Mouse (Mus musculus): ENCODE data around the gene Eno1.
"Not testable (repeated sequence)": the region's sequence is repeated elsewhere in the genome, so short reads cannot be mapped to it uniquely, and the experiment has no call there.

Gene Eno1

DNA sequence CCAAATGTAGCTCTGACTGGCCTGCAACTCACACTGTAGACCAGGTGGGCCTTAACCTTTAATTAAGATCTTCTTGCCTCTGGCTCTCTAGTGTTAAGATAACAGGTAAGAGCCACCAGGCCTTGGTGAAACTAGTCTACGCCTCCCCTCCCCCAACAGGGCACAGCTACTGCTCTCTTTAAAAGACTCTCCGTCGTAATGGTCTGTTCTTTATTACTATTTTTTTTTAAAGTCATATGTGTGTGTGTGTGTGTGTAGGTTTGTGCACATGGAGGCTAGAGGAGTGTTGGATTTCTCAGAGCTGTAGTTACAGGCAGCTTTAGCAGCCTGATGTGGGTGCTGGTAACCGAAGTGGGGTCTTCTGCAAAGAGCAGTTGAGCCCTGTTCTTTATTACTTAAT is 43.9 kb downstream of the Eno1 start:
- no peak for DNase-seq (ENCODE audit: inconsistent ontology term)

DNA sequence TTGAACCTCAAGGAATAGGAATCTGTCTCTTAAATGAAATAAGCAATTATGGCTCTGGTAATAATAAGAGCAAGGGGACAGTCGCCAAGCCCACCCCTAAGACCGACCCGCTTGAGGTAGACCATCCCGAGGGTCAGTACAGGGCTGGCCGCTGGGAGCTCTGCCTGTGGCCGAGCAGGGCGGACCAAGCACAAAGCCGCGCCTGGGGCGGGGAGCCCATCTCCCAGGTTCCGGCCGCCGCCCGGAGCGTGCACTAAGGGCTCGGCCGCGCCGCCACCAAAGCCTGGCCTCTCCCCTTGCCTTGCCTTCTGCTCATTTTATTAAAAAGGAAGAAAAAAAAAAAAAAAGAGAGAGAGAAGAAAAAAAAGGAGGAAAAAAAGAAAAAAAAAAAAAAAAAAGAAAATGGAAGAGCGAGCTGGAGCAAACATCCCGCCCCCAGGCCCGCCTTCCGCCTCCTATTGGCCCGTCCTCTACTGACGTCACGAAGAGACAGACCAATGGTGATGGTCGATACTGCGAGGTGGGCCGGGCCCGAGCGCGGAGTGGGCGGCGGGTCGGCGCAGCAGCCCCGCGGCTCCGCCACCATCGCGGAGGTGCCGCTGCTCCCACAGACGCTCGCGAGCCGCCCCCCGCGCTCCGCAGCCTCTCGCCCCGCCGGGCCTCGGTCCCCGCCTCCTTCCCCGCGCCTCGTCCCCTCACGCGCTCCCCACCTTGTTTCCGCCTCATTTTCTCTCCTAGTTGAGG is 44.7 kb downstream of the Eno1 start, which contains the start of gene Rere:
Gene Rere (plus strand): TSS at position 629 of the 744 bp plus-strand sequence.
- DNase-seq (ENCODE audit: inconsistent ontology term) = peak; percentile 99

DNA sequence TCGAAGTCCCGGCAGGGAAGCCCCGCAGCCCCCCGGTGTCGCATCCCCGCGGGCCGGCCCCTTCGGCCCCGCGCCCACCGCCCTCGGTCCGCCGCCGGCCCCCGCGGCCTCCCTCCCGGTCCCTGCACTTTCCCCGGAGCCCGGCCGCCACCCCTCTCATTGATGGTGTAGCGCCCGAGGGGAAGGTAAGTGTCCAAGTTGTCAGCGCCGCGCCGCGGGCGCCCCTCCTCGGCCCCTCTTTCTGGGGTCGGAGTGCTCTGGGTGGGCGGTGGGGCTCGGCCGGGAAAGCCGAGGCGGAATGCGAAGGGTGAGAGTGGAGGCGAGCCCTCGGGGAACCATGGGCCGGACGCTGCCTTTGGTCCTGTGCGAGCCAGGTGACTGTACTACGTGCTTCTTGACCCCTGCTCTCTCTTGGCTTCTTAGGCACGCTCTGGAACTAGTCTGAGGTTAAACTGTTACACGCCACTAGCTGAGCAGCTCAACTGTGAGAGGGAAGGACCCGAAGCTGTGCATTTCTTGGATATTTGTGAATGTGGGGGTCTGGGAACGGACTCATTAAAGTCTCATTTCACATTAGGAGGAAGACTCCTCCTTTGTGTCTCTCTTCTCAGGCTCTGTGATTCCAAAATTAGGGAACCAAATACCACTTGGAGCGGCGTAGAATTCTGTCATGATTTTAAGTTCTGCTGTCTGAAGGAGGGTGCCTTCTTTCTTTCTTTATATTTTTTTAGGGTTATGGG is 45.5 kb downstream of the Eno1 start:
- DNase-seq (ENCODE audit: inconsistent ontology term) = peak; percentile 58

DNA sequence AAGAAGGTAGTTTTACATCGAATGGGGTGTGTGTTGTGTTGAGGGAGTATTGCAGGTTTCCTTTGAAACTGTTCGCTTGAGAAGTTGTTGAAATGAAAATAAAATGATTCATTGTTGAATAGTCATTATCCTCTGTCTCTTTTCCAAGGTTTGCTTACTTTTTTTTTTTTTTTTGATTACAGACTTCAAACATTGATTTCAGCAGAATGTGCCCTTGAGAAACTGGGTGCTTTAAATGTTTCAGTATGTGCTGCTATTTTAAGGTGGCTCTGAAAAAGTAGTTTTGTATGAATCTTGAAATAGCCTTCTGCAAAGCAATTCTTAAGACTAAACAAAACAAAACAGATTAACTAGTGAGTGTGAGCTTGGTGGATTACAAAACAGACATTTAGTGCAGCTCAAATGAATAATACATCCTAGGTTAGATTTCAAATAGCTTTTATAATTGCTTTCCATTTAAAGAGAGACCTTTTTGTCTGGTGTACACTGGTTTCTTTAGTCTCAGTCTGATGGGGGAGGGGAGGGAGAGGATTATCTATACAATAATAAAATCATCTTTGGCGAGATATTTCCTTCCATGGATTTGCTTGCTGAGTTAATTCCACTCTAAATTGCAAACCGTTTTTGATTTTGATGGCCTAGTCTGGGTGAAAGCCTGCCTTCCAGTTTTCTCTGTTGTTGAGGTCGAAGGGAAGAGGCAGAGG is 46.3 kb downstream of the Eno1 start:
- DNase-seq (ENCODE audit: inconsistent ontology term) = no peak

DNA sequence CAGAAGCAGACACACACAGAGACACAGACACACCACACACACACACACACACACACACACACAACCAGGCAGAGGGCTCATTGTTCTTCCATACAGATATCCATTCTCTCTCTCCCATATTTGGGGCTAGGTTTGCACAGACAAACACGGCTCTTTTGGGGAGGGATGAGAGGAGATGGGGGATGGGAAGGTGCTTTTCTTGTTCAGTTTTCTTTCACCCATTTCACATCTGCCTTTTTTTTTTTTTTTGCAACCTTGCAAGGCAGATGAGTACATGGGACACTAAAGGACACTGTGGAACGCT is 46.8 kb downstream of the Eno1 start:
- DNase-seq (ENCODE audit: inconsistent ontology term) = peak; percentile 48

DNA sequence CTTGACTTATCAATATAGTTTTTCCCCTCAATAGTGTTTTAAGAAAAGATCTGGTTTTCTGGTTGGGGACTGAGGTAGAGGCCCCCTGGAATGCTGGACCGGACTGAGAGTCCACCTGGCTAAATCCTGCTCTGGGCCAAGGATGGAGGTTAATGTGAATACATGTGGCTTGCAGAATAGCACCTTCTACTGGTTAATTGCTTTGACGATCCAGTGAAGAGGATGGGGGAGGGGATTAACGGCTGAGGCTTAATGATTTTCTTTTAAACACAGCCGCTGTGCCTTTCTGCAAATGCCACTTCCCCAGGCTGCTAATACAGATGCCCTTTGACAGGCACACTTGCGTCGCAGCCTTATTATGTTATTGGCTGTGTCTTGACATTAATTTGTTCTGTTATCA is 47.5 kb downstream of the Eno1 start:
- DNase-seq (ENCODE audit: inconsistent ontology term) = no peak

DNA sequence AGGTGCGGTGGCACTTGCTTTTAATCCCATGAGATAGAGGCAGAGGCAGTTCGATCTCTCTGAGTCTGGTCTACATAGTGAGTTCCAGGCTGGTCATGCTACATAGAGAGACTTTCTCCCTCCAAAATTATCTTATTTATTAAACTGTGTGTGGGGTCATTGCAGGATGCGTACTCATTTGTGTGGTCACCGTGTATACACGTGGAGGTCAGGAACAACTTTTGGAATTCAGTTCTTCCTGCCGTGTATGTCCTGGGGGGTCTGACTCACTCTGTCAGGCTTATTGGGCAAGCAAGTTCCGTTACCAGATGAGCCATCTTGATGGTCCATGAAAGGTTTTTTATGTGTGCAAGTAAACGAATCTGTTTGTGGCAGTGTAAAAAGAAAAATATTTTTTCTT is 50.5 kb downstream of the Eno1 start:
- DNase-seq (ENCODE audit: inconsistent ontology term) = no peak

DNA sequence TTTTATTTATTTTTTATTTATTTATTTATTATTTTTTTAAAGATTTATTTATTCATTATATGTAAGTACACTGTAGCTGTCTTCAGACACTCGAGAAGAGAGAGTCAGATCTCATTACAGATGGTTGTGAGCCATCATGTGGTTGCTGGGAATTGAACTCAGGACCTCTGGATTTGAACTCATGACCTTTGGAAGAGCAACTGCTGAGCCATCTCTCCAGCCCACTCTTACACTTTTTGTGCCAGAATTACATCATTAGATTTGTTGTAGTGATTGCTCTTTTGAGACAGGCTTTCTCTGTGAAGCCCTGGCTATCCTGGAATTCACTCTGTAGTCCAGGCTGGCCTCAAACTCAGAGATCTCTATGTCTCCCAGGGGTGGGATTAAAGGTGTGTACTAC is 50.9 kb downstream of the Eno1 start:
- DNase-seq (ENCODE audit: inconsistent ontology term) = not testable (repeated sequence)

DNA sequence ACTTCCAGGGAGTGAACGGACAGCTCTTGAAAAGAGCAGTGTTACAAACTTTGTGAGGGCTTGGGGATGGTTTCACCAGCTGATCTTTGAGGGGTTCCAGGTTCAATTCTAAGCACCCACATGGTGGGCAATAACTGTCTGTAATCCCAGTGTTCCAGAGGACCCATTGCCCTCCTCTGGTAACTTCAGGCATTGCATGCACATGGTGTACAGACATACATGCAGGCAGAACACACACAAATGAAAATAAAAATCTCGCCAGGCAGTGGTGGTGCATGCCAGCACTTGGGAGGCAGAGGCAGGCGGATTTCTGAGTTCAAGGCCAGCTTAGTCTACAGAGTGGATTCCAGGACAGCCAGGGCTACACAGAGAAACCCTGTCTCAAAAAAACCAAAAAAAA is 55.4 kb downstream of the Eno1 start:
- DNase-seq (ENCODE audit: inconsistent ontology term) = no peak

DNA sequence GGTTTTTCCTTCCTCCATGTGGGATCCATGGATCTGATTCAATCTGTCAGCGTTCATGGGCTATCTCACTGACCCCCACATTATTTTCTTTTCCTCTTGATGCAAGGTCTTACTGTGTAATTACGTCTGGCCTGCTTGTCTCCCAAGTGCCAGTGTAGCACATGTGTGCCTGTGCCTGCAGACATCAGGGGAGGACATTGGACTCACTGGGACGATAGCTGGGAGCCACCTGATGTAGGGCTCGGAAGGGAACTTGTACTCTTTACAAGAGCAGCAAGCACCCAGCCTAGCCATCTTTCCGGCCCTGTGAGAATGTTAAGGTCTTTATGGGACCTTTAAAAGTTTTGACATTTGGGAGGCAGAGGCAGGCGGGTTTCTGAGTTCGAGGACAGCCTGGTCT is 58.3 kb downstream of the Eno1 start:
- DNase-seq (ENCODE audit: inconsistent ontology term) = no peak

DNA sequence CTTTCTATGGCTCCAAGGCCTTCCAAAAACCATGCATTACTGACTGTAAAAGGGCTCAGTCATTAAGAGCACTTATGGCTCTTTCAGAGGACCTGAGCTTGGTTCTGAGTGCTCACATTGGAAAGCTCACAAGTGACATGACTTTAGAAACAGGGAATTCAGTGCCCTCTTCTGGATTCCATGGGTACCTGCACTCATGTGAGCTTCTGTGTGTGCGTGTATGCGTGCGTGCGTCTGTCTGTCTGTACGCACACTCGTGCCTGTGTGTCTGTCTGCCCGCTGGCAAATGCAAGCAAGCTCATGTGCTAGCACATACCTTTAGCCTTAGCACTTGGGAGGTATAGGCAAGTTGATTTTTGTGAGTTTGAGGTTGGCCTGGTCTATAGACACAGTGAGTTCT is 59.4 kb downstream of the Eno1 start:
- DNase-seq (ENCODE audit: inconsistent ontology term) = no peak
